Mouse (Mus musculus): ENCODE results near the gene Gm3448.
A peak's percentile ranks its signal among the peaks of the same experiment; 100 is the strongest.
"Not testable (repeated sequence)": the region's sequence is repeated elsewhere in the genome, so short reads cannot be mapped to it uniquely, and the experiment has no call there.

Gene Gm3448

GRCm38 (mm10) chr17:14960951-14961556 is 80.3 kb downstream of the Gm3448 start, which contains the start of gene Phf10:
Gene Phf10 (minus strand): TSS chr17:14961273.
- not testable (repeated sequence) for DNase-seq (ENCODE audit: extremely low read depth, low read depth)

GRCm38 (mm10) chr17:14960520-14960919 is 80.8 kb downstream of the Gm3448 start:
- DNase-seq (ENCODE audit: extremely low read depth, low read depth), result no peak

- DNase-seq (ENCODE audit: extremely low read depth, low read depth), result no peak
Measured at GRCm38 (mm10) chr17:14959979-14960378, 81.4 kb downstream of the Gm3448 start.

GRCm38 (mm10) chr17:14958686-14959327 is 82.5 kb downstream of the Gm3448 start:
- DNase-seq (ENCODE audit: extremely low read depth, low read depth), result no peak

- peak; percentile 91 for DNase-seq (ENCODE audit: extremely low read depth, low read depth)
Measured at GRCm38 (mm10) chr17:14953452-14953851, 87.9 kb downstream of the Gm3448 start.

GRCm38 (mm10) chr17:14949161-14949827 is 92.0 kb downstream of the Gm3448 start:
- DNase-seq (ENCODE audit: extremely low read depth, low read depth), result no peak

Measured in MEL-GATA-1-ER (cell line).